Mouse (Mus musculus) E14TG2a.4 (cell line): ENCODE measurements at regions not wholly inside any gene's neighbourhood (a gene's known extent, or its start where the extent isn't known, plus 50 kb on each side); places are given as distances from the start of the nearest gene placed in this dataset.

Experiments used
- CTCF ChIP-seq: conservative IDR thresholded peaks from 2 replicates; pipeline ENCODE4 v1.5.1; 2014; ENCODE audit warnings: low read length
- NANOG ChIP-seq: IDR thresholded peaks from 2 replicates; pipeline ENCODE4 v1.6.1; 2014; ENCODE audit warnings: borderline replicate concordance, low read length, mixed read lengths

DNA sequence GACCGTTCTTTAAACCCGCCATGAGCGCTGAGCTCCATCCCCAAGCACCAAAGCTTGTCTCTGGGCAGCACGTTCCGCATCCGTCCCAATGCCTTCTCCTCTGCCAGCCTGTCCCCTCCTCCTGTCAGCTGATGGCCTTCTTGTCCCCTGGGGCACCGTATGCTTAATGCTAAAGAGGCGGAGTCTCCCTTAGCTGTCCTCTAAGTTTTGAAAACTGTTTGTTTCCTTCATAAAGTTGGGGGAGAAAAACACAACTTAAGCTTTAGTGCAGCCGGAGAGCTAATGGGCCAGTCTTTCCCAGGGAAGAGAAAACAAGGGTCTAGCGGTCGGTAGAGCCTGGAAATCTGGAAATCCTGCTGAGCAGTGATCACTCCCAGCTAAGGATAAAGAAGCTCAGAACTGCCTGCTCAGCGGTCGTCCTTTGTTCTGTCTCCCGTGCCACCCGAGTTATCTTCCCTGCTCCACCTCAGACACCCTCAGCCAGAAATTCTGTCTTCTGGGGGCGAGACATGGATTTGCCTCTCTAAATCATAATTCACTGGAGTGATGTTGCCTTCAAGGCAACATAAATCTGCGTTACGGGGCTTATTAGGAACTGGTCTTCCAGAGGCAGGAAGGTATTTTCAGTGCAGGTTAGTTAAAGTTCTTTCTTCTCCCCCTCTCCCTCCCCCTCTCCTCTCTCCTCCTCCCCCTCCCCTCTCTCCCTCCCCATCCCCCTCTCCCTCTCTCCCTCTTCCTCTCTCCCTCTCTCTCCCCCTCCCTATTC is 117.0 kb upstream of the Dlg1 start:
- no peak for TF ChIP-seq CTCF
- TF ChIP-seq NANOG = peak; percentile 96
